Mouse (Mus musculus): ENCODE measurements around the gene Asb6.

- TF ChIP-seq POLR2A (IDR thresholded peaks at IDR 0.05; ENCODE audit: low read depth, low read length) (peak; percentile 52; the same call in 1 of the 2 replicates), CTCF (IDR thresholded peaks at IDR 0.05; ENCODE audit: borderline replicate concordance, insufficient read depth, low read length) (peak; percentile 36; the same call in 1 of the 2 replicates)
Observed at GRCm38 (mm10) chr2:30826825-30827748, 3.0 kb downstream of the Asb6 start.
